Comparison of ENCODE assay signal across 17 mouse cellular contexts in genomic region chr8:31373140-31373787, GRCm38 (mm10).
DNase-seq lines count a peak whose midpoint lies in the region; ATAC-seq and TF ChIP-seq lines count a peak whose summit lies in the region.
"Had no signal": no experiment of that assay in that cellular context is flagged by ENCODE, and none has a peak within 500 bp of the region (broad histone marks: within the 10 kb centered on the region; RNA-seq: fewer than 3 reads in every experiment).

No protein-coding gene starts in this region.

- TF ChIP-seq CTCF in embryonic fibroblast, embryonic 13.5 days (IDR thresholded peaks at IDR 0.05; ENCODE audit: borderline replicate concordance, insufficient read depth, low read length) = no peak

- ATAC-seq in forebrain, embryonic 15.5 days (replicated peaks) = no peak
- ATAC-seq: activated CD4-positive, CD25-positive, alpha-beta regulatory T cell, adult 4 months; intestine, embryonic 15.5 days had no signal

- H3K9ac ChIP-seq in forebrain, embryonic 15.5 days (replicated peaks) = no peak overlapping the region
- H3K9ac ChIP-seq: hindbrain, embryonic 13.5 days; intestine, embryonic 15.5 days; lung, embryonic 15.5 days; midbrain, embryonic 12.5 days had no signal

- peak; percentile 10 for DNase-seq in adrenal gland, adult 8-10 months
- DNase-seq in adrenal gland, postnatal 10 days = no peak
- peak; percentile 8 to 52 for DNase-seq in lung, adult 18-20 months
- DNase-seq in lung, postnatal 4 days = no peak
- DNase-seq in heart, postnatal 4 days = no peak
- DNase-seq: cerebellum, adult 9-11 months; heart, adult 11 months; layer of hippocampus, adult 9-11 months had no signal

- H3K9me3 ChIP-seq in forebrain, embryonic 15.5 days = no peaks in the 10 kb centered on the region
- H3K9me3 ChIP-seq: G1E; hindbrain, embryonic 13.5 days; intestine, embryonic 15.5 days; lung, embryonic 15.5 days; midbrain, embryonic 12.5 days had no signal

- H3K79me2 ChIP-seq in myocyte (ENCODE audit: control insufficient read depth, insufficient read depth) = no peaks in the 10 kb centered on the region

- H3K27ac ChIP-seq in embryonic fibroblast, embryonic 13.5 days (ENCODE audit: insufficient read depth, low read length) = peak overlapping the region; percentile 94
- H3K27ac ChIP-seq in forebrain, embryonic 15.5 days (replicated peaks) = no peak overlapping the region
- H3K27ac ChIP-seq: hindbrain, embryonic 13.5 days; intestine, embryonic 15.5 days; lung, embryonic 15.5 days; midbrain, embryonic 12.5 days had no signal

- peak overlapping the region; percentile 57 for H3K4me2 ChIP-seq in myocyte (ENCODE audit: low read depth)
- no peak overlapping the region for H3K4me2 ChIP-seq in forebrain, embryonic 15.5 days (replicated peaks)
- H3K4me2 ChIP-seq: hindbrain, embryonic 13.5 days; intestine, embryonic 15.5 days; lung, embryonic 15.5 days; midbrain, embryonic 12.5 days had no signal

- no peak overlapping the region for H3ac ChIP-seq in myocyte (ENCODE audit: control insufficient read depth, insufficient read length)

- WGBS in forebrain, embryonic 15.5 days = 78% methylated on average over 6 of the region's 6 CpGs

- no peaks in the 10 kb centered on the region for H3K27me3 ChIP-seq in myocyte (ENCODE audit: control insufficient read depth, insufficient read depth, insufficient read length)
- H3K27me3 ChIP-seq in forebrain, embryonic 15.5 days = no peaks in the 10 kb centered on the region
- H3K27me3 ChIP-seq: hindbrain, embryonic 13.5 days; intestine, embryonic 15.5 days; lung, embryonic 15.5 days had no signal

- no peak for TF ChIP-seq POLR2A in embryonic fibroblast, embryonic 13.5 days (IDR thresholded peaks at IDR 0.05; ENCODE audit: low read depth, low read length)
- no peak for TF ChIP-seq POLR2A in myocyte (IDR thresholded peaks at IDR 0.05; ENCODE audit: insufficient read length, low read depth)

- H3K4me1 ChIP-seq in embryonic fibroblast, embryonic 13.5 days (ENCODE audit: control insufficient read depth, insufficient read depth, low read length) = peaks cover 15% of the 10 kb centered on the region
- no peaks in the 10 kb centered on the region for H3K4me1 ChIP-seq in forebrain, embryonic 15.5 days
- H3K4me1 ChIP-seq: intestine, embryonic 15.5 days had no signal

- no peaks in the 10 kb centered on the region for H3K36me3 ChIP-seq in myocyte (ENCODE audit: control insufficient read depth, insufficient read depth)
- no peaks in the 10 kb centered on the region for H3K36me3 ChIP-seq in forebrain, embryonic 15.5 days
- H3K36me3 ChIP-seq: G1E; hindbrain, embryonic 13.5 days; intestine, embryonic 15.5 days; lung, embryonic 15.5 days; midbrain, embryonic 12.5 days had no signal

- H3K4me3 ChIP-seq in embryonic fibroblast, embryonic 13.5 days (ENCODE audit: insufficient read depth, low read length) = no peak overlapping the region
- no peak overlapping the region for H3K4me3 ChIP-seq in myocyte
- H3K4me3 ChIP-seq in forebrain, embryonic 15.5 days = no peak overlapping the region
- H3K4me3 ChIP-seq: hindbrain, embryonic 13.5 days; intestine, embryonic 15.5 days; lung, embryonic 15.5 days; midbrain, embryonic 12.5 days had no signal

TF ChIP-seq in myocyte, 11 proteins besides CTCF, POLR2A, EP300 and RAD21:
- no peak for TF ChIP-seq MYOG (IDR thresholded peaks at IDR 0.05; ENCODE audit: control insufficient read depth in 1 of 3, insufficient read depth in 1 of 3, insufficient read length in 2 of 3, low read depth in 2 of 3)
- TF ChIP-seq USF1 (IDR thresholded peaks at IDR 0.05; ENCODE audit: low read depth) = no peak
- 0 out of 2 replicates have a peak, but pooled peaks have one; percentile 12 for TF ChIP-seq CEBPB (IDR thresholded peaks at IDR 0.05; ENCODE audit: insufficient read depth, poor library complexity, severe bottlenecking)

Comparison
In these comparisons a context has a peak if more than half of its experiments do, and no peak if none do; other contexts are left out.
1. DNase-seq: peak in adrenal gland, adult 8-10 months (single experiment) and lung, adult 18-20 months (2 of 2); none in adrenal gland, postnatal 10 days (single experiment), lung, postnatal 4 days (0 of 2) and heart, postnatal 4 days (single experiment).